Mouse (Mus musculus) embryonic facial prominence, embryonic 12.5 days (tissue): ENCODE data around the gene Phf19. TPM values are rescaled to one million over a fixed set of nuclear protein-coding genes. Genes with fewer than 3 reads are reported as not detected.
A peak's percentile ranks its signal among the peaks of the same experiment; 100 is the strongest.

Experiments
- ATAC-seq: fragments of 200-750 bp; cut with Nextera tagmentation; 2 replicates; pipeline ENCODE4 v1.8.0; 2017; ENCODE audit not compliant: insufficient number of reproducible peaks, insufficient read depth, low FRiP score, low TSS enrichment
- H3K27ac ChIP-seq: fragments of 300-500 bp; sonication (generic); 2 replicates; pipeline ENCODE4 v1.5.1; 2016; ENCODE audit warnings: mild to moderate bottlenecking
- H3K27me3 ChIP-seq: fragments of 300-500 bp; sonication (generic); 2 replicates; pipeline ENCODE4 v1.6.1; 2016; ENCODE audit warnings: mild to moderate bottlenecking, moderate library complexity
- H3K36me3 ChIP-seq: fragments of 300-500 bp; sonication (generic); 2 replicates; pipeline ENCODE4 v1.6.1; 2016; ENCODE audit warnings: mild to moderate bottlenecking
- H3K4me1 ChIP-seq: fragments of 300-500 bp; sonication (generic); 2 replicates; pipeline ENCODE4 v1.6.1; 2016
- H3K4me2 ChIP-seq: fragments of 300-500 bp; sonication (generic); replicated peaks from 2 replicates; pipeline ENCODE4 v1.6.1; 2016; ENCODE audit warnings: mild to moderate bottlenecking, moderate library complexity
- H3K4me3 ChIP-seq: fragments of 300-500 bp; sonication (generic); 2 replicates; pipeline ENCODE4 v1.5.1; 2016; ENCODE audit warnings: mild to moderate bottlenecking
- H3K9ac ChIP-seq: fragments of 300-500 bp; sonication (generic); 2 replicates; pipeline ENCODE4 v1.6.1; 2016; ENCODE audit warnings: mild to moderate bottlenecking, moderate library complexity
- H3K9me3 ChIP-seq: fragments of 300-500 bp; sonication (generic); 2 replicates; pipeline ENCODE4 v1.6.1; 2016; ENCODE audit warnings: mild to moderate bottlenecking, moderate library complexity
- WGBS: fragments of 180-500 bp; shearing (Covaris S2); methylation state at CpG from one replicate; pipeline ENCODE4 v1.1.7; 2016; 5-methylcytosine and 5-hydroxymethylcytosine counted together
- polyA plus RNA-seq: library from polyadenylated mRNA; unstranded; fragments of >200 nt; fragmentation: Nextera tagmentation; extraction: Ambion mirVana; gene quantifications from 2 replicates; pipeline ENCODE4 v1.2.1, GENCODE M21; 2016

Phf19 gene
- polyA plus RNA-seq, 1 experiment from 2014 or later: 2.3 TPM

DNA sequence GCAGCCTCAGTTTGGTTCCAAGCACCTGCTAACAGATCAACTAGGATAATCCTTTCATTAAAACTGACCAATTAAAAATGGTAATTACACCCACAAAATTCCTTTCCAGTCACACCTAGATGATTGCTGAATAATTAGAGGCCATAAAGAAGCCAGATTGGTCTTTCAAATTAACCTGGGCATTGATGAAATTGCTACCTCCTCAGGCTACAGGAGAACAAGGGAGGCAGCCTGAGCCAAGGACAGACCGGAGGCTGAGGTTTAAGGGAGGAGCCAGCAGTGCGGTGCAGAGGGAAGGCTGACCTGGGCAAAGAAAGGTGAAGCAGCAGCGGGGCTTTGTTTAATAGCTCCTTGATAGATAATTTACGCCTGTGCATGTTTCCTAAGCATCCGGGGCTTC, 23.6 kb upstream of the Phf19 start:
- H3K9me3 ChIP-seq: no peaks in the 10 kb centered on the region
- ATAC-seq: no peak
- no peak overlapping the region for H3K27ac ChIP-seq
- H3K4me3 ChIP-seq: no peak overlapping the region
- H3K4me1 ChIP-seq: peaks cover 21% of the 10 kb centered on the region
- 30% methylated on average over 5 of the region's 5 CpGs for WGBS
- no peaks in the 10 kb centered on the region for H3K36me3 ChIP-seq
- H3K4me2 ChIP-seq: no peak overlapping the region
- no peak overlapping the region for H3K9ac ChIP-seq
- 0 out of 2 replicates have a peak, but pooled peaks cover 3% of the 10 kb centered on the region for H3K27me3 ChIP-seq

DNA sequence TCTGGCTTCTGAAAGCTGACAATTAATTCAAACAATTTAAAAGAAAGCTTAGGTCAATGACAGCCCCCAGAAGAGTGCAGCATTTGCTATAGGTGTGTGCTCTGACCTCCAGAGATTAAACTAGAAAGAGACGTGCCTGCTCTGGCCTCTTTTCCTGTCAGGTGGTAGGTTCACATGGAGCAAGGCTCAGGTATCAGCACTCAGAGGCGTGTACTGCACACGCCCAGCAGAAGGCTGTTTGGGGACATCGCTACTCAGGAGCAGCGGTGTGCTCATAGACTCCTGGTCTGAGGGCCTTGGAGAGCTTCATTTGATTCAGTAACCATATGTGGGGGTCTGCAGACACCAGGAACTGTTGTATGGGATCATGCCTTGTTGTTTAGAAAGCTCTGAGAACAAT, 13.5 kb upstream of the Phf19 start:
- no peak for ATAC-seq
- no peaks in the 10 kb centered on the region for H3K27me3 ChIP-seq

DNA sequence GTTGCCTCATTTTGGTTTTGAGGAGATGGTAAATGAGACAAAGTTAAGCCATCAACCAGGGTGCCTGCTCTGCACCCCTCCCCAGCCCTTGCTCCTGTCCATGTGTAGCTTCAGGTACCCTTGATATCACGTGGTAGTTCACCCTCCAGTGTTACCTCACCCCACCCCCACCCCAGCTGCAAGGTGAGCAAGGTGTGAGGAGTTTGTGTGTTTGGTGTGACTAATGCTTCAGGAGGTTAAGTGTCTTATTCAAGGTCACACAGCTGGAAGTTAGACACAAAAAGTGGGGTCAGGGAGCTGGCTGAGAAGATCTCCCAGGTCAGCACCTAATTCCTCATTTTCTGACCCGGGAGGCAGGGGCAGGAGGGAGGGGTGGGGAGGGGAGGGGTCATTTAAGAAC, 8.9 kb upstream of the Phf19 start:
- WGBS: 18% methylated on average over 2 of the region's 2 CpGs
- H3K4me1 ChIP-seq: no peaks in the 10 kb centered on the region; the same call in 1 of the 2 replicates
- H3K27me3 ChIP-seq: no peaks in the 10 kb centered on the region
- no peak overlapping the region for H3K27ac ChIP-seq
- no peak for ATAC-seq
- H3K36me3 ChIP-seq: no peaks in the 10 kb centered on the region
- no peaks in the 10 kb centered on the region for H3K9me3 ChIP-seq
- no peak overlapping the region for H3K4me3 ChIP-seq
- no peak overlapping the region for H3K9ac ChIP-seq
- no peak overlapping the region for H3K4me2 ChIP-seq

More for the DNA sequence above, 13.5 kb upstream of the Phf19 start:
- Histone ChIP-seq H3K4me2 (no peak overlapping the region), H3K9ac (no peak overlapping the region), H3K9me3 (no peaks in the 10 kb centered on the region), H3K36me3 (no peaks in the 10 kb centered on the region), H3K4me1 (no peaks in the 10 kb centered on the region), H3K4me3 (no peak overlapping the region), H3K27ac (no peak overlapping the region)
- 55% methylated on average over 5 of the region's 5 CpGs for WGBS

DNA sequence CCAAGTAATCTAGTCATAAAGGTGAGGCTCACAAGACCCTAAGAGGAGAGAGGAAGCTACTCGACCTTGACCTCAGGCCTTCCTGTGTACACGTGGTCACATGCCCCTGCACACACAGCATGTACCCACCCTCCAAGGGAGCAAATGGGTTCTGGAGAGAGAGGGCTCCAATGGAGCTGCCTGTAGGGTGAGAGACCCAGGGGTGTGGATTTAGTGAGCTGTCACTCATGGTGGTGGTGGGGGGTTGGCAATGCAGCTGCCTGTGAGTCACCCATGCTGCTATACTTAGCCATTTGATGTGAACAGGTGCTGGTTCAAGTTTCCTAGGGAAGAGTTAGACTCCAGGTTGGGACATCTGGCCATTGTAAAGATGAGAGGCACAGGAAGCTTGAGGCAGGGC, 6.3 kb upstream of the Phf19 start:
- Histone ChIP-seq H3K4me3 (no peak overlapping the region), H3K4me2 (no peak overlapping the region), H3K36me3 (no peaks in the 10 kb centered on the region), H3K9ac (no peak overlapping the region), H3K27ac (no peak overlapping the region), H3K4me1 (no peaks in the 10 kb centered on the region; the same call in 1 of the 2 replicates), H3K27me3 (peaks cover 6% of the 10 kb centered on the region), H3K9me3 (no peaks in the 10 kb centered on the region)
- 51% methylated on average over 2 of the region's 2 CpGs for WGBS
- ATAC-seq: no peak

GRCm38 (mm10) chr2:34915103-34915502, 1.3 kb upstream of the Phf19 start:
- Histone ChIP-seq H3K27me3 (peaks cover 54% of the 10 kb centered on the region), H3K9me3 (no peaks in the 10 kb centered on the region), H3K9ac (no peak overlapping the region), H3K4me2 (no peak overlapping the region), H3K36me3 (no peaks in the 10 kb centered on the region), H3K4me3 (no peak overlapping the region), H3K27ac (no peak overlapping the region), H3K4me1 (peaks cover 7% of the 10 kb centered on the region; the same call in 1 of the 2 replicates)
- no peak for ATAC-seq
- WGBS: 43% methylated on average over 2 of the region's 2 CpGs

DNA sequence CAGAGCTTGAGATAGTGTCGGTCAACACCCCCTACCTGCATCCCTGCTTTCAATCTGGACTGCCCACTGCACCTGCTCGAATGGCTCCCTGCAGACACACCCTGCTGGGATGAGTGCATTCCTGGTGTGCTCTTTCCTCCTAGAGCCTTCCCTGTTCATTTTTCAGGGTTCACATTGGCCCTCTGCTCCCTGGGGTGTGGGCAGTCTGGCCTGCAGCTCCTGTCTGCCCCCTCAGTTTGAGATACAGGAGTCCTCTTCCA, 927 bp upstream of the Phf19 start:
- ATAC-seq: no peak
- Histone ChIP-seq H3K36me3 (no peaks in the 10 kb centered on the region), H3K4me2 (no peak overlapping the region), H3K9ac (no peak overlapping the region), H3K27me3 (peaks cover 57% of the 10 kb centered on the region), H3K4me1 (peaks cover 7% of the 10 kb centered on the region; the same call in 1 of the 2 replicates), H3K9me3 (no peaks in the 10 kb centered on the region), H3K4me3 (peak overlapping the region; percentile 59), H3K27ac (no peak overlapping the region)
- 11% methylated on average over 2 of the region's 2 CpGs for whole genome bisulfite sequencing

GRCm38 (mm10) chr2:34914069-34914822, 420 bp upstream of the Phf19 start:
- ATAC-seq: peak; percentile 44; the same call in 1 of the 2 replicates
- H3K27ac ChIP-seq: no peak overlapping the region
- WGBS: 2% methylated on average over 40 of the region's 50 CpGs

DNA sequence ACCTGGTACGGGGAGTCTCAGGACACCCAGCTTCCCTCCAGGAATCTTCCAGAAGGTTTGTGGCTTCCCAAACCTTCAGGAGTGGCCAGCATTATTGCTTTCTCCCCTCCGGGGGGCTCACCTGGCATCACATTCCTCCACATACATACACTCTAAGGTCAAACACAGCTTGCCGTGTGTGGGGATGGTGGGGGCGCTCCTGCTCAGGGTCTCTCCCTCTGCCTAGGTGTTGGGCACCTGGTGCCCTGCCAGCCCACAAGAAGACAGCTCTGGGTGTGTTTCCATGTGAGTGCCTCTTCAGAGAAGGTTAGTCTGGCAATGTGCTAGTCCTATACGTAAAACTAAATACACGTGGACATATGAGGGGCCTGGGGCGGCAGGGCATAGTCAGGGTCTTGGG, 1.2 kb downstream of the Phf19 start:
- ATAC-seq: no peak
- WGBS: 37% methylated on average over 7 of the region's 7 CpGs
- H3K27ac ChIP-seq: no peak overlapping the region
- H3K4me2 ChIP-seq: peak overlapping the region; percentile 95
- H3K9ac ChIP-seq: no peak overlapping the region; the same call in 1 of the 2 replicates
- H3K4me3 ChIP-seq: peak overlapping the region; percentile 59
- no peaks in the 10 kb centered on the region for H3K36me3 ChIP-seq
- peaks cover 60% of the 10 kb centered on the region for H3K27me3 ChIP-seq
- no peaks in the 10 kb centered on the region for H3K9me3 ChIP-seq
- H3K4me1 ChIP-seq: peaks cover 7% of the 10 kb centered on the region; the same call in 1 of the 2 replicates

More at GRCm38 (mm10) chr2:34914069-34914822, 420 bp upstream of the Phf19 start:
- H3K9ac ChIP-seq: peak overlapping the region; percentile 64
- no peaks in the 10 kb centered on the region for H3K36me3 ChIP-seq
- H3K4me2 ChIP-seq: peak overlapping the region; percentile 95
- H3K4me1 ChIP-seq: peaks cover 7% of the 10 kb centered on the region; the same call in 1 of the 2 replicates
- H3K9me3 ChIP-seq: no peaks in the 10 kb centered on the region
- H3K27me3 ChIP-seq: peaks cover 59% of the 10 kb centered on the region
- peak overlapping the region; percentile 59 for H3K4me3 ChIP-seq

- Histone ChIP-seq H3K4me1 (peaks cover 7% of the 10 kb centered on the region; the same call in 1 of the 2 replicates), H3K4me3 (no peak overlapping the region), H3K27ac (no peak overlapping the region), H3K4me2 (no peak overlapping the region), H3K36me3 (no peaks in the 10 kb centered on the region), H3K9me3 (no peaks in the 10 kb centered on the region), H3K9ac (no peak overlapping the region), H3K27me3 (peaks cover 64% of the 10 kb centered on the region)
- WGBS: 79% methylated on average over 5 of the region's 5 CpGs
- ATAC-seq: no peak
These were observed 2.0 kb downstream of the Phf19 start for GRCm38 (mm10) chr2:34911871-34912270.

- H3K27ac ChIP-seq: no peak overlapping the region
- no peak overlapping the region for H3K9ac ChIP-seq
- peaks cover 7% of the 10 kb centered on the region; the same call in 1 of the 2 replicates for H3K4me1 ChIP-seq
- no peak for ATAC-seq
- H3K9me3 ChIP-seq: no peaks in the 10 kb centered on the region
- no peaks in the 10 kb centered on the region for H3K36me3 ChIP-seq
- H3K4me3 ChIP-seq: no peak overlapping the region
- no peak overlapping the region for H3K4me2 ChIP-seq
- H3K27me3 ChIP-seq: peaks cover 55% of the 10 kb centered on the region
- 86% methylated on average over 4 of the region's 4 CpGs for WGBS
These were observed 4.1 kb downstream of the Phf19 start for GRCm38 (mm10) chr2:34909719-34910118.

GRCm38 (mm10) chr2:34906861-34907604, 6.8 kb downstream of the Phf19 start:
- Histone ChIP-seq H3K4me2 (no peak overlapping the region), H3K27ac (no peak overlapping the region), H3K4me1 (0 out of 2 replicates have a peak, but pooled peaks cover 4% of the 10 kb centered on the region), H3K9ac (no peak overlapping the region), H3K36me3 (no peaks in the 10 kb centered on the region), H3K4me3 (no peak overlapping the region), H3K9me3 (no peaks in the 10 kb centered on the region), H3K27me3 (peaks cover 28% of the 10 kb centered on the region)
- 56% methylated on average over 12 of the region's 12 CpGs for WGBS
- no peak for ATAC-seq

GRCm38 (mm10) chr2:34906426-34906825, 7.4 kb downstream of the Phf19 start:
- 0 out of 2 replicates have a peak, but pooled peaks cover 4% of the 10 kb centered on the region for H3K4me1 ChIP-seq
- ATAC-seq: no peak
- H3K9ac ChIP-seq: no peak overlapping the region
- H3K27ac ChIP-seq: no peak overlapping the region
- H3K4me3 ChIP-seq: no peak overlapping the region
- 72% methylated on average over 6 of the region's 6 CpGs for WGBS
- H3K27me3 ChIP-seq: peaks cover 22% of the 10 kb centered on the region
- H3K4me2 ChIP-seq: no peak overlapping the region
- no peaks in the 10 kb centered on the region for H3K9me3 ChIP-seq
- H3K36me3 ChIP-seq: no peaks in the 10 kb centered on the region
